Mouse (Mus musculus) brain, embryonic 14.5 days (tissue): ENCODE data around the gene Dusp5.
"Not testable (repeated sequence)": the region's sequence is repeated elsewhere in the genome, so short reads cannot be mapped to it uniquely, and the experiment has no call there.

Experiments used
- CTCF ChIP-seq: fragments of 200-500 bp; IDR thresholded peaks from 2 replicates; pipeline ENCODE4 v1.5.1; 2012; ENCODE audit warnings: inconsistent platforms, mild to moderate bottlenecking, moderate library complexity, borderline replicate concordance; ENCODE audit not compliant: insufficient read depth, insufficient read length; ENCODE audit errors: extremely low read depth
- POLR2A ChIP-seq: fragments of 200-500 bp; IDR thresholded peaks from 2 replicates; pipeline ENCODE4 v1.6.1; 2012; ENCODE audit warnings: mild to moderate bottlenecking, inconsistent platforms, borderline replicate concordance; ENCODE audit not compliant: poor library complexity, insufficient read depth, insufficient read length, severe bottlenecking; ENCODE audit errors: extremely low read depth

DNA sequence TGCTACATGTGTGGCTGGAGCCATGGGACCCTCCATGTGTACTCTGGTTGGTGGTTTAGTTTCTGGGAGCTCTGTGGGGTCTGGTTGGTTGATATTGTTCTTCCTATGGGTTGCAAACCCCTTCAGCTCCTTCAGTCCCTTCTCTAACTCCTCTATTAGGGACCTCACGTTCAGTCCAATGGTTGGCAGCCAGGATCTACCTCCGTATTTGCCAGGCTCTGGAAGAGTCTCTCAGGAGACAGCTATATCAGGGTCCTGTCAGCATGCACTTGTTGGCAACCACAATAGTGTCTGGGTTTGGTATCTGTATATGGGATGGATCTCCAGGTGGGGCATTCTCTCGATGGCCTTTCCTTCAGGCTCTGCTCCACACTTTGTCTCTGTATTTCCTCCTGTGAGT, 58.8 kb downstream of the Dusp5 start:
- TF ChIP-seq CTCF, POLR2A: not testable (repeated sequence)
